Mouse (Mus musculus) hindbrain, embryonic 13.5 days (tissue): ENCODE measurements around the gene Csf1. TPM values are rescaled to one million over a fixed set of nuclear protein-coding genes. Genes with fewer than 3 reads are reported as not detected.

Source experiments
- ATAC-seq: fragments of 200-750 bp; cut with Nextera tagmentation; 2 replicates; pipeline ENCODE4 v1.8.0; 2017; ENCODE audit warnings: moderate TSS enrichment; ENCODE audit not compliant: low FRiP score
- H3K27ac ChIP-seq: fragments of 300-500 bp; sonication (generic); 2 replicates; pipeline ENCODE4 v1.5.1; 2015; ENCODE audit warnings: inconsistent platforms, mild to moderate bottlenecking, moderate library complexity
- H3K27me3 ChIP-seq: fragments of 300-500 bp; sonication (generic); 2 replicates; pipeline ENCODE4 v1.6.1; 2015; ENCODE audit warnings: mild to moderate bottlenecking, inconsistent platforms
- H3K36me3 ChIP-seq: fragments of 300-500 bp; sonication (generic); 2 replicates; pipeline ENCODE4 v1.6.1; 2015; ENCODE audit warnings: mild to moderate bottlenecking, inconsistent platforms
- H3K4me1 ChIP-seq: fragments of 300-500 bp; sonication (generic); replicated peaks from 2 replicates; pipeline ENCODE4 v1.6.1; 2015; ENCODE audit warnings: inconsistent platforms
- H3K4me2 ChIP-seq: fragments of 300-500 bp; sonication (generic); 2 replicates; pipeline ENCODE4 v1.6.1; 2015; ENCODE audit warnings: inconsistent platforms, mild to moderate bottlenecking, moderate library complexity
- H3K4me3 ChIP-seq: fragments of 300-500 bp; sonication (generic); 2 replicates; pipeline ENCODE4 v1.5.1; 2015; ENCODE audit warnings: mild to moderate bottlenecking, inconsistent platforms
- H3K9ac ChIP-seq: fragments of 300-500 bp; sonication (generic); 2 replicates; pipeline ENCODE4 v1.6.1; 2015; ENCODE audit warnings: mild to moderate bottlenecking, inconsistent platforms
- H3K9me3 ChIP-seq: fragments of 300-500 bp; sonication (generic); 2 replicates; pipeline ENCODE4 v1.6.1; 2016; ENCODE audit warnings: inconsistent platforms
- WGBS: fragments of 180-500 bp; shearing (Covaris S2); methylation state at CpG from one replicate; pipeline ENCODE4 v1.1.7; 2015; 5-methylcytosine and 5-hydroxymethylcytosine counted together
- polyA plus RNA-seq: library from polyadenylated mRNA; unstranded; fragments of >200 nt; fragmentation: Nextera tagmentation; extraction: Ambion mirVana; gene quantifications from 2 replicates; pipeline ENCODE4 v1.2.1, GENCODE M21; 2015

Gene Csf1
- polyA plus RNA-seq, 1 experiment from 2014 or later: 6.5 TPM

DNA sequence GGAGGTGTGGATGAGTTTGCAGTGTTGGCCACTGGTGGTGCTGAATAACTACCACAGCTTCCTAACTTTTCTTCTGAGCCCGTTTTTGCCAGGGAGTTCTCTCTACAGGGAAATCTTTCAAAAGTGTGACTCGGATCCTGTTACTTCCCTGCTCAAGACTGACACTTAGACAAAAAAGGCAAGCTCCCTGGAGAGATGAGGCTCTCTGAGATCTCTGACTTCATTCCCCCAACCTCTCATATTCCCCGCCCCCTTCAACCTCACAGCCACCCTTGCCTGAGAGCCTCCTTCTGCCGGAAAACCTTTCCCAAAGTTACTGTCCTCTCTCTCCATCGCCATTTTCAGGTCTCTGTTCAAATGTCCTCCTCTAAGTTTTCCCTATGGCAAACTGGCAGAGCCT, 14.8 kb upstream of the Csf1 start:
- H3K27ac ChIP-seq: no peak overlapping the region
- no peaks in the 10 kb centered on the region for H3K9me3 ChIP-seq
- ATAC-seq: no peak
- H3K9ac ChIP-seq: no peak overlapping the region
- peaks cover 9% of the 10 kb centered on the region for H3K4me1 ChIP-seq
- WGBS: 45% methylated on average over 5 of the region's 5 CpGs
- H3K27me3 ChIP-seq: 0 out of 2 replicates have a peak, but pooled peaks cover 3% of the 10 kb centered on the region
- H3K4me3 ChIP-seq: no peak overlapping the region
- no peaks in the 10 kb centered on the region for H3K36me3 ChIP-seq
- no peak overlapping the region for H3K4me2 ChIP-seq

DNA sequence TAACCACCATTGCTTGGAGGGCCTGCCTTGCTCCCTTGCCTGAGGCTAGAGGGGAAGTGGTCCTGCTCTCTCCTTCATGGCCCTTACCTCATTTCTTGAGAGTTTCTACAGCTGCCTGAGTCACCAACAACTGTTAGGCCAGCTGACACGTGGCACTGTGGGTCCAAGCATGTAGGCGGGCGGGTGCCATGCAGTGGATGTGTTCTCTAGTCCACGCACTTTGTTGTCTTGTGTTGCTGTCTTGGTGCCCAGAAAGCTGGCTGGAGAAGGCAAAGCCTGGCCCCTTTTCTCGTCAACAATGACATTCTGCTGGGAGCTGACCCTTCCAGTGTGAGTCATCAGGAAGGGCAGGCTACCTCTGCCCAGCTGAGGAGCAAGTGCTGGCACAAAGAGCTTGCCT, 12.6 kb upstream of the Csf1 start:
- Histone ChIP-seq H3K36me3 (no peaks in the 10 kb centered on the region), H3K27me3 (0 out of 2 replicates have a peak, but pooled peaks cover 3% of the 10 kb centered on the region), H3K9ac (no peak overlapping the region), H3K4me3 (no peak overlapping the region), H3K4me2 (no peak overlapping the region), H3K27ac (no peak overlapping the region), H3K4me1 (peaks cover 18% of the 10 kb centered on the region), H3K9me3 (no peaks in the 10 kb centered on the region)
- WGBS: 77% methylated on average over 5 of the region's 5 CpGs
- ATAC-seq: no peak

DNA sequence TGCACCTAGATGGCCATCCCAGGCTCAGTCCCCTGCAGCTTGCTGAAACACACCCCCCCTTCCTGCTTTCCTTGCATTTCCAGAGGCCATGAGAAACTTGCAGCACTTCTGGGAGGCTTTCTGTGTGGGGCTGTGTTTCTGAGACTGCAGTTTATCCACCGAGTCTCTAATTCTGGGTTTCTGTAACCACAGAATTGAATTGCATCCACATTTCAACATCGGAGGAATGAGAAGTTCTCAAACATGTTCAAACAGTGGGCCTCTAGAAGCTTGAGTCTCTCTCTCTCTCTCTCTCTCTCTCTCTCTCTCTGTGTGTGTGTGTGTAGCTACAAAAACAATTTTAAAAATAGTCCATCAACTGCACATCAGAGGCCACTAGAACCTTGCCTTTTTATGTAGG, 9.4 kb upstream of the Csf1 start:
- H3K4me1 ChIP-seq: peaks cover 12% of the 10 kb centered on the region; the same call in 1 of the 2 replicates

DNA sequence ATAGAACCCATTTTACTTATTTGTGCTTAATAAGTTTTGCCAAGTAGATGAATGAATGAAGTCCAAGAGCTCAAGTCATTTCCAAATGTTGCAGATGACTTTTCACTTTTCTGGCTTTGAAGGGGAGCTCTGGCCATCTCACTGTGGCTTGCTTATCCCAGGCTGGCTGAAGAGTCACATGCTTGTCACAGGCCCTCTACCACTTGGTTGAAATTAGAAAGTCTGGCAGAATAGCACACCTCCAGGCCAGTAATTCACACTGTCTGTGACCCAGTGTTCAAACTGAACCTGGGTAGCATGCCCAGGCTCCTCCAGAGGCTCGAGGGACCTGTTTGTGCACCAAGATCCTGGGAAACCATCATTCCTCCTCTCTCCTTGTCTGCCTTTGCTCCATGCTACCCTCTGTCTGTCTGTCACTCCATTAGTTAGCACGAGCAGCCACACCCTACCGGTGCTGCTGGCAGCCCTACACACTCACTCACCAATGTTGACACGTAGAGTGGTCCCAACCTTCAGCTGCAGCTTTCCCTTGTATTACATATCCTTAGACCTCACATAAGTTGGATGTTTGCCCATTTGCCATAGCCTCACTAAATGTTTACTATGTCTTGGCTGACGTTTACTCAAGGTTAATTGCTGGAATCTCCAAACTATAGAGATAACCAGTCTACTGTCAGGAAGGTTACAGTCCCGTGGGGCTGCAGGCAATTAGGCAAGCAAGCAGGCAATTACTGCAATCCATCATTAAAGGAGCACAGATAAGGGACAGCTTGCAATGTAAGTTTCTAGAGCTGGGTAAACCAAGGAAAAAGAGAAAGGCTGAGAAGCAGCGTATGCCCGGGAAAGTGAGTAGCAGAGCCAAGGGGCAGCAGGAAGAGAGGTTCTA, 8.1 kb upstream of the Csf1 start:
- ATAC-seq: no peak
- Histone ChIP-seq H3K4me2 (no peak overlapping the region), H3K27ac (no peak overlapping the region), H3K4me1 (peaks cover 11% of the 10 kb centered on the region; the same call in 1 of the 2 replicates), H3K27me3 (0 out of 2 replicates have a peak, but pooled peaks cover 3% of the 10 kb centered on the region), H3K9ac (no peak overlapping the region), H3K9me3 (no peaks in the 10 kb centered on the region), H3K4me3 (no peak overlapping the region), H3K36me3 (no peaks in the 10 kb centered on the region)
- 70% methylated on average over 8 of the region's 8 CpGs for WGBS

More for the DNA sequence above, 9.4 kb upstream of the Csf1 start:
- no peaks in the 10 kb centered on the region for H3K9me3 ChIP-seq
- H3K9ac ChIP-seq: no peak overlapping the region
- H3K36me3 ChIP-seq: no peaks in the 10 kb centered on the region
- H3K27ac ChIP-seq: no peak overlapping the region
- H3K4me2 ChIP-seq: no peak overlapping the region
- 0 out of 2 replicates have a peak, but pooled peaks cover 3% of the 10 kb centered on the region for H3K27me3 ChIP-seq
- ATAC-seq: no peak
- 86% methylated on average over 2 of the region's 2 CpGs for WGBS
- H3K4me3 ChIP-seq: no peak overlapping the region

DNA sequence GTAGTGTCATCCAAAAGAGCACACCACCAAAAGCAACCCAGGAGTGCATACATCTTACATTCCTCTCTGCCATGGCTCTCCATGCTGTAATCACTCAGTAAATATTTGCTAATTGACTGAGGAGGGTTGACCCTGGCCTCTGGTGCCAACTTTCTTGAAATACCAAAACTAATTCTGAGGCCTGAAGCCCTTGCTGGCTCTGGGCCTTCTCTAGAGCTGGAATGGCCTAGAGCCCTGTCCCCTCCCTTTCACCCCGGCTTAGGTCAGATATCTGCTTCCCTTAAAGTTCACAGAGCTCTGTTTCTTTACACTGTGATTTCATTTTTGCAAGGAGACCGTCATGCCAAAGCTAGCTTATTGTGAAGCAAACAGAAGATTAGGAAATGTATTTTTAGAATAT, 6.5 kb upstream of the Csf1 start:
- no peak overlapping the region for H3K27ac ChIP-seq
- no peak overlapping the region for H3K9ac ChIP-seq
- ATAC-seq: no peak
- no peak overlapping the region for H3K4me3 ChIP-seq
- no peak overlapping the region for H3K4me2 ChIP-seq
- H3K4me1 ChIP-seq: peaks cover 11% of the 10 kb centered on the region; the same call in 1 of the 2 replicates
- no peaks in the 10 kb centered on the region for H3K9me3 ChIP-seq
- H3K36me3 ChIP-seq: no peaks in the 10 kb centered on the region
- H3K27me3 ChIP-seq: 0 out of 2 replicates have a peak, but pooled peaks cover 1% of the 10 kb centered on the region
- WGBS: 81% methylated on average over 2 of the region's 2 CpGs

DNA sequence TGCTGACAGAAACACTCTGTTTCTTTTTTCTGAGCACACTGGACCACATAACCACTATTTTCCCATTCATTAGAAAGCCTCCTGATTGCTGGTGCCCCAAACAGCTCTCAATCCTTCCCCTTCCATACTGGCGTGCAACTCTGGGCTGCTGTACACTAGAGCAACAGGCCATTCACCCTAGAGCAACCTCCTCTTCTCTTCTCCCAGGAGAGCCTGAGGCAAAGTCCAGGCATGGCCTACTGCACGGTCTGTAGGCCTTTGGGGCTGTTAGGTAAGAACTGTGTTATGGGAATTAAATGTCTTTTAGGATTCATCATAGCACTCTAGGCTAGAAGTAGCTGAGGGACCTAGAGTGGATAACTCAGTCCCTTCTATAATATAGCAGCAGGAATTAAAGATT, 5.7 kb upstream of the Csf1 start:
- H3K4me1 ChIP-seq: peaks cover 11% of the 10 kb centered on the region; the same call in 1 of the 2 replicates
- H3K36me3 ChIP-seq: no peaks in the 10 kb centered on the region
- no peaks in the 10 kb centered on the region for H3K27me3 ChIP-seq
- no peak overlapping the region for H3K4me2 ChIP-seq
- no peaks in the 10 kb centered on the region for H3K9me3 ChIP-seq
- ATAC-seq: no peak
- no peak overlapping the region for H3K4me3 ChIP-seq
- 83% methylated on average over 2 of the region's 2 CpGs for WGBS
- no peak overlapping the region for H3K27ac ChIP-seq
- H3K9ac ChIP-seq: no peak overlapping the region

DNA sequence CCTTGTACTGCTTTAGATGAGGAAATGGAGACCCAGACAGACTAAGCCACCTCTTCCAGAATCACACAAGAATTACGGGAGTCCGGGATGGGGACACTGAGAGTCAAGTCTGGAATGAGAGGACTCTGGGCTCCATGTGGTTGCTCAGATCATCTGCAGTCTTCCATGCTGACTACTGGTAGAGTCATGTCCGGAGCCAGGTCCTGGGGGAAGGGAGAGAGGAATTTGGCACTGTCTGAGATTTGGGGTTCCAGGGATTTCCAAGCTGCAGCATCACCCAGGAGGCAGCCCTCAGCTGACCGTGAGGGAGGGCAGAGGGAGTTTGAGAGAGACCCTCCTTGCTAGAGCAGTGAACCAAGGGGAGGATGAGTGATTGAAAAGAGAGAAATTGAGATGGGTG, 3.3 kb upstream of the Csf1 start:
- no peak overlapping the region for H3K4me3 ChIP-seq
- 0 out of 2 replicates have a peak, but pooled peaks cover 1% of the 10 kb centered on the region for H3K27me3 ChIP-seq
- 89% methylated on average over 4 of the region's 4 CpGs for WGBS

DNA sequence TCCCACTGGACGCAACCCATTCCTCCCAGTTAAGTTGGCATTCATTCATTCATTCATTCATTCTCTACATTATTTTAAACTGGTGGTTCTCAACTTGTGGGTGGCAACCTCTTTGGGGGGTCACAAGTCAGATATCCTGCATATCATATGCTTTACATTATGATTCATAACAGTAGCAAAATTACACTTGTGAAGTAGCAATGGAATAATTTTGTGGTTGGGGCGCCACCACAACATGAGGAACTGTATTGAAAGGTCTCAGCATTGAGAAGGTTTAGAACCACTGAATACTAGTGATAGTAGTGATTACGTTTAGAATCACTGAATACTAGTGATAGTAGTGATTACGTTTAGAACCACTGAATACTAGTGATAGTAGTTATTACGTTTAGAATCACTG, 1.2 kb upstream of the Csf1 start:
- no peak for ATAC-seq
- WGBS: 95% methylated on average over 5 of the region's 5 CpGs
- Histone ChIP-seq H3K9ac (no peak overlapping the region), H3K4me2 (no peak overlapping the region), H3K36me3 (no peaks in the 10 kb centered on the region), H3K4me3 (no peak overlapping the region), H3K27me3 (0 out of 2 replicates have a peak, but pooled peaks cover 3% of the 10 kb centered on the region), H3K9me3 (no peaks in the 10 kb centered on the region), H3K27ac (no peak overlapping the region), H3K4me1 (peaks cover 39% of the 10 kb centered on the region)

More for the DNA sequence above, 3.3 kb upstream of the Csf1 start:
- Histone ChIP-seq H3K9me3 (no peaks in the 10 kb centered on the region), H3K9ac (no peak overlapping the region), H3K27ac (no peak overlapping the region), H3K4me1 (peaks cover 30% of the 10 kb centered on the region), H3K36me3 (no peaks in the 10 kb centered on the region), H3K4me2 (no peak overlapping the region)
- no peak for ATAC-seq

DNA sequence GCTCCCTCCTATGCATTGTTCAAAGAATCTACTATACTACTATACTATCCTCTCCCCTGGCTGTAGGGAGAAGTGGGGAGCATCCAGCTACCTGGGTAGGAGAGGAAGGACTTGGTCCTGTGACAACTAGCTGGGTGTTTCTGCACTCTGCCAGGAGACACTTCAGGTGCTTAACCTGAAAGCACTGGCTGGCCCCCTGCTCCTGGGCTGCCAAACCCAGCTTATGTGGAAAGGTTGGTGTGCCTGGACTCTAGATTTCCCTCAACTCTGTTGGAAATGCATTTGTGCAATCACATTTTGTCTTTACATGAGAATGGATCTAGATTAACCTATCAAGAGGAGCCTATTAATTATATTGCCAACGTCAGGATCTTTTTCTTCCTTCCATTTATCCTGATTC, 502 bp upstream of the Csf1 start:
- Histone ChIP-seq H3K27me3 (0 out of 2 replicates have a peak, but pooled peaks cover 3% of the 10 kb centered on the region), H3K9ac (peak overlapping the region; percentile 85; the same call in 1 of the 2 replicates), H3K36me3 (no peaks in the 10 kb centered on the region), H3K4me1 (peaks cover 44% of the 10 kb centered on the region), H3K9me3 (no peaks in the 10 kb centered on the region), H3K27ac (peak overlapping the region; percentile 78), H3K4me3 (peak overlapping the region; percentile 66; the same call in 1 of the 2 replicates), H3K4me2 (peak overlapping the region; percentile 95)
- peak; percentile 18 for ATAC-seq
- 20% methylated on average over 1 of the region's 1 CpGs for WGBS

DNA sequence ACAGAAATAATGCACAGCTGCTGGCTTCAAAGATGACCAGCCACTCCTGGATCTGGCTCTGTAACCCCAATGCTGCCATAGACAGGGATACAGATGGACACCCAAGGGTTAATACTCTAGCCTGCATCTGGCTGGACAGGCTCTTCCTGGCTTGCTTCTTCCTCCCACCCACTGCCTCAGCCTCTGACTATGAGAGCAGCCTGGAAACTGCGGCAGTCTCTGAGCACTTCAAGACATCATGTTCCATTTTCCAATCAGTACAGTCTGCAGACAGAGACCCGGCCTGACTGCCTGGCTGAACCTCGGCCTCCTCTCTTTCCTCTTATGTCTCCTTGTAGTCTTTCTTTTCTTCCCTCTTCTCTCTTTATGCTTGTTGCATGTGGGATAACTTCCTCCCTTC, 1.6 kb downstream of the Csf1 start:
- Histone ChIP-seq H3K36me3 (no peaks in the 10 kb centered on the region), H3K4me3 (peak overlapping the region; percentile 66), H3K27ac (0 out of 2 replicates have a peak overlapping the region, but pooled peaks have one; percentile 23), H3K4me2 (peak overlapping the region; percentile 95), H3K27me3 (0 out of 2 replicates have a peak, but pooled peaks cover 3% of the 10 kb centered on the region), H3K4me1 (peaks cover 44% of the 10 kb centered on the region), H3K9ac (peak overlapping the region; percentile 85), H3K9me3 (no peaks in the 10 kb centered on the region)
- WGBS: 29% methylated on average over 3 of the region's 3 CpGs
- ATAC-seq: no peak

DNA sequence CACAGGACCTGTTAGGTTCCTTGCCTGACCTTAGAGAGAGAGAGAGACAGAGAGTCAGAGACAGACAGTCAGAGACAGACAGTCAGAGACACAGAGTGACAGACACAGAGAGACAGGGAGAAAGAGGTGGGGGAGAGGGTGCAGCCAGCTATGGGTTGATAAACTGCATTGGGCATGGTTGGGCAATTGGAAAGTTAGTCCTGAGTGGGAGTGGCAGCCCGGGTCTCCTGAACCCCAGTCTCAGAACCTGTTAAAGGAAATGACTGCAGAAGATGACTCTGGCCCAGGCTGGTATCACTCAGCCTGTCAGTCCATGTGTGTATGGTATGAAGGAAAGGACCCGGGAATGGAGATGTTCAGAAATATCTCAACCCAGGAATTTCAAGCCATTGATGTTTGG, 2.1 kb downstream of the Csf1 start:
- no peaks in the 10 kb centered on the region for H3K36me3 ChIP-seq
- peak overlapping the region; percentile 95 for H3K4me2 ChIP-seq
- ATAC-seq: no peak
- peaks cover 44% of the 10 kb centered on the region for H3K4me1 ChIP-seq
- H3K27ac ChIP-seq: no peak overlapping the region
- no peaks in the 10 kb centered on the region for H3K9me3 ChIP-seq
- 0 out of 2 replicates have a peak, but pooled peaks cover 3% of the 10 kb centered on the region for H3K27me3 ChIP-seq
- H3K4me3 ChIP-seq: peak overlapping the region; percentile 66
- H3K9ac ChIP-seq: peak overlapping the region; percentile 85; the same call in 1 of the 2 replicates
- 72% methylated on average over 2 of the region's 2 CpGs for WGBS

DNA sequence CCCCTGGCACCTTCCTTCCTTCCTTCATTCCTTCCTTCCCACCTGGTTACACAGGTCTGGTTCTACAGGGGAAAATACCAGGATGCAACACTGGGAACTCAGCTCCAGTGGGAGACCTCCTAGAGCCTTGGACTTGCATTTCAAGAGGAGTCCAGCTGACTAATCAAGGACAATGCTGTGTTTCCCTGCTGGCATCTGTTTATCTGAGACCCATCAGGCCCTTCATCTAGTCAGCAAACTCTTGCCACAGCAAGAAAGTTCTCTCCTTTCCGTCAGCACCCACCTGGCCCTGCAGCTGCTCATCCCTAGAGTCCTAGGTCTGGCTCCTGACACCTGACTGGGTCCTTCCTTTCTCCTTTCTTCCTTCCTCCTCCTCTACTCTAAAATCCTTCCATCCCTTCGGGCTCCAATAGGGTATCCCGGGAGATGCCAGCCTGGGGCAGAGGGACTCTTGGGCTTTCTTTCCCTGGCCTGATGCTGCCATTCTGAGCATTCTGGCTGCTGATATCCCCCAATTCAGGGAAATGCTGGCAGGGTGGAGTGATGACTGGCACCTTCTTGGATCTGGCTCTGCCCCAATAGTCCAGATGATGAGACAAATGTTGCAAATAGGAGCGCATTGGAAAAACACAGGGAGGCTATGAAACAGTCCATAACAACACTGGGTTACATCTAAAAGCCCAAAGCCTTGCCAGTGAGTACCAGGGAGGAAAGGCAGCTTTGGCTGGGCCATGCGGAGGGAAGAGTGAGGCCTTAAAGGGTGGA, 2.7 kb downstream of the Csf1 start:
- Histone ChIP-seq H3K9me3 (no peaks in the 10 kb centered on the region), H3K27ac (no peak overlapping the region), H3K4me2 (0 out of 2 replicates have a peak overlapping the region, but pooled peaks have one; percentile 95), H3K36me3 (no peaks in the 10 kb centered on the region; the same call in none of the 2 replicates), H3K4me3 (no peak overlapping the region), H3K4me1 (peaks cover 44% of the 10 kb centered on the region), H3K9ac (no peak overlapping the region), H3K27me3 (0 out of 2 replicates have a peak, but pooled peaks cover 3% of the 10 kb centered on the region)
- 85% methylated on average over 5 of the region's 5 CpGs for WGBS
- no peak for ATAC-seq
